Mouse (Mus musculus) liver, embryonic 14.5 days (tissue): ENCODE data around the gene Espn.

Source experiments
- CTCF ChIP-seq: IDR thresholded peaks from 2 replicates; pipeline ENCODE4 v1.5.1; 2016; ENCODE audit warnings: antibody characterized with exemption, low read depth, control low read depth
- EP300 ChIP-seq: IDR thresholded peaks from 2 replicates; pipeline ENCODE4 v1.6.1; 2016; ENCODE audit warnings: antibody characterized with exemption, low read depth

DNA sequence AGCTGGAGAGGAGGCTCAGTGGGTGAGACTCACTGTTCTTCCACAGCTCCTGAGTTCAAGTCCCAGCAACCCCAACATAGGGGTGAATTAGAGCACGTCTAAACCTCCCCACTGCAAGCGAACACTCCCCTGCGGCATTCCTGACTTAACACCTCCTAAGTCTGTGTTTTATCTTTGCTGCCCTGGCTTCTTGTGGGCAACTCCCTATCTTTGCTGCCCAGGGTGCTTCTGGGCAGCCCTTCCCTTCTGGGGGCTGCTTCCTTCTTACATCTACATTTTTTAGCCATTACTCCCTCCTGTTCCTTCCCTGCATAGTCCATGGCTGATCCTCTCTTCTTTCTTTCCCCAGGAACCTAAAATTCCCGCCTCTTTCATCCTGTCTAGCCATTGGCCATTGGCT is 41.5 kb downstream of the Espn start:
- TF ChIP-seq CTCF (no peak), EP300 (peak; percentile 88)
